Mouse (Mus musculus) kidney, adult 2 months (tissue): ENCODE data around the gene Tas2r120.

ENCODE experiments used
- CTCF ChIP-seq: fragments of 200-500 bp; conservative IDR thresholded peaks from 2 replicates; pipeline ENCODE4 v1.5.1; 2011; ENCODE audit warnings: low read depth, mild to moderate bottlenecking, control low read depth, low read length, moderate library complexity, mixed read lengths; ENCODE audit not compliant: insufficient read depth, insufficient read length
- POLR2A ChIP-seq: fragments of 200-500 bp; IDR thresholded peaks from one replicate; pipeline ENCODE4 v1.6.1; 2011; ENCODE audit warnings: low read depth, low read length, control low read depth

DNA sequence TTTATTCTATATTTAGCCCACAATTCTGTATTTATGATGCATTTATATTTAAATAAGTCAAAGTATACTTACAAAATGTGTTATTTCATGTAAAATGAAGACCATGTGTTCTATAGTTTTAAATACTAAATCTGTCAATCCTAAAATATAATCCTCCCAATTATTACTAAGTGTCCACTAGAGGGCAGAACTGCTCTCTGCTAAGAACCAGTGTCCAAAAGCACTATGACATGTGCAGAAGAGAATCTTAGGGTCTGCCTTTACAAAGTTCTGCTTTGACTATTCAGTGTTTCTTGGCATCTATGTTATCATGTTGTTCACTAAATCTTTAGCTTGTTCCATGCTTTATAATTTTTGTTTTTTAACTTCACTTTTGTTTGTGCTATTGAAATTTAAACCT, 7.4 kb upstream of the Tas2r120 start:
- TF ChIP-seq CTCF (no peak), POLR2A (no peak)
